Mouse (Mus musculus): ENCODE measurements around the gene Ptafr. TPM values are rescaled to one million over a fixed set of nuclear protein-coding genes. Genes with fewer than 3 reads are reported as not detected.

The Ptafr gene
- total RNA-seq (2015; ENCODE audit: low replicate concordance) (3.1 and 9.0 TPM in 2 replicates), total RNA-seq (2017; ENCODE audit: low replicate concordance) (6.6 and 7.7 TPM in 2 replicates)

GRCm38 (mm10) chr4:132563965-132564364 is at the start of gene Ptafr:
Ptafr (plus strand) TSS chr4:132564067.
- ATAC-seq (replicated peaks; ENCODE audit: low FRiP score, poor library complexity, severe bottlenecking), result no peak

DNA sequence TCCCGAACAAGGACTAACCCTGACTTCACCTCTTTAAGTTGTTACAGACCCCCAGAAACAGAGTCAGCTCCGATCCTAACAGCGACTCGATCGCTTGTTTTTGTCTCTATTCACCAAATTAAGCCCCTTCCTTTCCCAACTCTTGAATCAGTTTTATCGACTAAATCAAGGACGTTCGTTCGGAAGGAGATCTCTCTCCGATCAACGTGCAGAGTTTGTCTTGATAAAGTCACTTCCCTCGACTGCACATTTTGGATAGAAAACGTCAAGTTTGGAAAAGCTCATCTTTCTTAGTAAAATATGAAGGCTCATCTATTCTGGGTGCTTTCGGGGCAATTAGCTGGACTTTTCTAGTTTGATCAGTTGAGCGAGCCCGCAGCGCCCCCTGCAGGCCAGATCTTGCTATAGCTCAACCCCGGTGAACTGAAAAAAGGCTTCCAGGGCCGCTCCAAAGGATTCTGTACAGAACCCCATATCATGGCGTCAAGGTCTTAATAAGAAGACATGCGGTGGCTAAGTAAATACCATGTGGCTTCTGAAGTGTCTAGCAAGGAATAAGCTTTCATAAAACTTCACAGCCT is 49.2 kb upstream of the Ptafr start:
- peak; percentile 38 for ATAC-seq (replicated peaks; ENCODE audit: low FRiP score, poor library complexity, severe bottlenecking)

DNA sequence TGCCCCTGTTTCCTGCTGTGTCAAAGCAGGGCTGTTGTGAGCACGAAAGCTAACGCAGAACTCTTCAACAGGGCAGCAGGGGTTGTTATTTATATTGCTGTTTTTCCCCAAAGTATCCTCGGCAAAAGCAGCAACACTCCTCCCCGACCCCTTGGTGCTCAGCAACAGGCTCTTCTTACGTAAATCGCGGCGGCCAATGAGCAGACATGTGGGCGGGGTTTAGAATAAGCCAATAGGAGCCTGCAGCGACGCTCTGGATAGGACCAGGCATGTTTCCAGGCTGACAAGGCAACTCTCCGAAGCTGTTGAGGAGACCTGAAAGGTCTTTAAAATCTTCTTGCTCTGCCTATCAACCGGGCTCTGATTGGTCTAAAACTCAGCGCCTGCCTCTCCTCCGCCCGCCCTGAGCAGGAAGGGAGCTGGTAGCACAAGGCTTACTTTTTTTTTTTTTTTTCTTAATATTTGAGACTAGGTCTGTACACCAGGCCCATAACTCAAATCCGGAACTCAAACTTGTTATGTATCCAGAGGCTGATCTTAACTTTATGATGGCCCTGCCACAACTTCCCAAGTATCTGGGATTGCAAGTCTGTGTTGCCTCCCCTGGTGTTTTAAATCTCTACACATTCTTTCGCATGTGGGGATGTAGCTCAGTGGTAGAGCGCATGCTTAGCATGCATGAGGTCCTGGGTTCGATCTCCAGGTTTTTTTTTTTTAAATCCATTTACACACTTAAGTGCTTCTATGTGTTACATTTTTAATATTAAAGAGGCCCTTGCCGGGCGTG is 48.3 kb upstream of the Ptafr start:
- peak; percentile 84 for ATAC-seq (replicated peaks; ENCODE audit: low FRiP score, poor library complexity, severe bottlenecking)

GRCm38 (mm10) chr4:132518066-132518465 is 45.8 kb upstream of the Ptafr start:
- ATAC-seq (replicated peaks; ENCODE audit: low FRiP score, poor library complexity, severe bottlenecking), result no peak

DNA sequence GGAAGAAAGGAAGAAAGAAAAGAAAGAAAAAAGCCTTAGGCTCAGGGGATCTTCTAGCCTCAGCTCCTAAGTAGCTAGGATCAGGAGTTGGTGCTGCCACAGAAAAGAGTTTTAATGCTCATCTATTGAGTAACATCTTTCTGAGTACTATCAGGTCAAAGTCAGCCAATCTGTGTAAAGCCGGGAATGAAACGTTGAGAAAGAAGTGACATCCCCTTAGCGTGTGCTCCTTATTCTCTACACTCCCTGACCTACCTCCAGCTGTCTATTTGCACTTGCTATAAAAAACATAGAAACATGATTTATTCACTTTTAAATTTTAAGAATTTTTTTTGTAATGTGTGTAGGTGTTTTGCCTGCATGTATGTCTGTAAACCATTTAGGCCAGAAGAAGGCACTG is 44.7 kb upstream of the Ptafr start:
- no peak for ATAC-seq (replicated peaks; ENCODE audit: low FRiP score, poor library complexity, severe bottlenecking)

DNA sequence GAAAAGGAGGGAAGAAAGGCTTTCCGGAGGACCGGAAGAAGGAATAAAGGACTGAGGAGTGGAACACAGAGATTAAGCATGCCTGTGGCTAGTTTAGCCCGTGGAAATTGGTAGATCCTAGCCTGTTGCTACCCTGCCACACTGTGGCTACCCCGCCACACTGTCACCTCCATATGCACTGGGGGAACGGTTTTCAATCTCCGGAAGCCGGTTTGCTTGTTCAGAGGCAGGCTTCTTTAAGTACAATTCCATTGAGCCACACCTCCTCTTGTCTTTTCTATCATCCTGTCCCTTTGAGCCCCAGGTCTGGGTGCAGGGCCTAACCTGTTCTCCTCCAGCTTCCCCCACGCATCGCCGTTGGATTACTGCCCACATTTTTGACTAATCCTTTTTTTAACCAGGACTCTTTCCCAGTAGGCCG is 39.5 kb upstream of the Ptafr start:
- ATAC-seq (replicated peaks; ENCODE audit: low FRiP score, poor library complexity, severe bottlenecking), result no peak

DNA sequence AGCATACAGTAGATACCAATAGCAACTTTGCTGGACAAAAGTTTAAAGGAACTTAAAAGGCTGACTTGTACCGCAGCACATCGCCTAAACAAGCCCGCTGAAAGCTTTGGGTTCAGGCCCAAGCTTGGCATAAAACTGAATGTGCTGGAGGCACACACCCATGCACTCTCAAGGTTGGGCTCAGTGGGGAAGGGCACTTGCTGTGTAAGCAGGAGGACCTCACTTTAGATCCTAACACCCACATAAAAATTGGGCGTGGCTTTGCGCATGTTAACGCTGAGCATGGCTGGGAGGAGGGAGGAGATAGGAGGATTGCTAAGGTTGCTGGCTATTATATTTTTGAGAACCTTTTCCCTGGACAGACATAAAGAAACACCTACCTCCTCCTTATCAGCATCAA is 39.1 kb upstream of the Ptafr start:
- ATAC-seq (replicated peaks; ENCODE audit: low FRiP score, poor library complexity, severe bottlenecking), result peak; percentile 65

- peak; percentile 66 for ATAC-seq (replicated peaks; ENCODE audit: low FRiP score, poor library complexity, severe bottlenecking)
Observed at GRCm38 (mm10) chr4:132526678-132527077, 37.2 kb upstream of the Ptafr start.

GRCm38 (mm10) chr4:132527917-132528522 is 35.8 kb upstream of the Ptafr start:
- no peak for ATAC-seq (replicated peaks; ENCODE audit: low FRiP score, poor library complexity, severe bottlenecking)

DNA sequence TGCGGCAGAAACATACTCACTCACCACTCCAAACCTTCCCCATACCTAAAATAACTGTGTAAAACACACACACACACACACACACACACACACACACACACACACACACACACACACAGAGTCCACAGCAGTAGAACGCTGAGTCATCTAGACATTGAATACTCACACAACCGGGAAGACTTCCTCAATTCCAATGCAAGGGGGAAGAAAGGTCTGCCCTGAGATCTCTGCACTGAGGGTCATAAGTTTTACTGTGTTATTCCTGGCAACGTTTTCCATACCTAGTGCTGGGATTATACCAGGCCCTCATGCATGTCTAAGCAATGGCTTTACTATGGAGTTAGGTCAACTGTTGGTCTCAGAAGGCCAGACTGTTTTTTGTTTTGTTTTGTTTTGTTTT is 34.5 kb upstream of the Ptafr start:
- no peak for ATAC-seq (replicated peaks; ENCODE audit: low FRiP score, poor library complexity, severe bottlenecking)

DNA sequence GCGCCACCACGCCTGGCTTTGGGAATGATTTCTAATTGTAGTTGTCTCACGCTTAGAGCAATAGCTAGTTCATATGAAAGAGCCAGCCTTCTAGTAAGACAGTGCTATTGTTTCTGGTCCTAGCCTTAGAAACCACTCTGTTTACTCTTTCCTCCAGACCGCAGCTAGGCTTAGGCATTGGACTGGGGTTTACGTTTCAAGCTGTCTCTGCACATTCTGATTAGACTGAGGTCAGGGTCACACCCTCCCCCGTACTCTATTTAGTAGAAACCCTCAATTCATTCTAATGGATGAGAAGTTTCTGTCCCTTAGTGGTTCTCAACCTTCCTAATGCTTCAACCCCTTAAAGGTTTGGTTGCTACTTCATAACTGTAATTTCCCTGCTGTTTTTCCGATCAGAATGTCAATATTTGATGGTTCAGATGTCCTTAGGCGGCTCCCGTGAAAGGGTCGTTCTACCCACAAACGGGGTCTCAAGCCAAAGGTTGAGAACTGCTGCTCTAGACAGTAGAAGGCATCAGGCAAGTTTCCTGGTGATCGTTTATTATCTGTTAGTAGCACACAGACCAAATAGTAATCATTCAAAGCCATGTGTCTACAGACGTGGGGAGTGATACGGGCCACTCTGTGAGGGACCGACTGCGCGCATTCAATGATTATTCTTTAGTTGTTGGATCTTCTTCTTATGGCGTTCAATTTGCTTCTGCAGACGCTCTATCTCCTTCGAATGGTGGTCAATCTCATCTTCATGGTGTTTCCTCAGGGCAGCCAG is 33.6 kb upstream of the Ptafr start:
- ATAC-seq (replicated peaks; ENCODE audit: low FRiP score, poor library complexity, severe bottlenecking), result peak; percentile 55

- ATAC-seq (replicated peaks; ENCODE audit: low FRiP score, poor library complexity, severe bottlenecking), result peak; percentile 25
Observed at GRCm38 (mm10) chr4:132532496-132532895, 31.4 kb upstream of the Ptafr start.

DNA sequence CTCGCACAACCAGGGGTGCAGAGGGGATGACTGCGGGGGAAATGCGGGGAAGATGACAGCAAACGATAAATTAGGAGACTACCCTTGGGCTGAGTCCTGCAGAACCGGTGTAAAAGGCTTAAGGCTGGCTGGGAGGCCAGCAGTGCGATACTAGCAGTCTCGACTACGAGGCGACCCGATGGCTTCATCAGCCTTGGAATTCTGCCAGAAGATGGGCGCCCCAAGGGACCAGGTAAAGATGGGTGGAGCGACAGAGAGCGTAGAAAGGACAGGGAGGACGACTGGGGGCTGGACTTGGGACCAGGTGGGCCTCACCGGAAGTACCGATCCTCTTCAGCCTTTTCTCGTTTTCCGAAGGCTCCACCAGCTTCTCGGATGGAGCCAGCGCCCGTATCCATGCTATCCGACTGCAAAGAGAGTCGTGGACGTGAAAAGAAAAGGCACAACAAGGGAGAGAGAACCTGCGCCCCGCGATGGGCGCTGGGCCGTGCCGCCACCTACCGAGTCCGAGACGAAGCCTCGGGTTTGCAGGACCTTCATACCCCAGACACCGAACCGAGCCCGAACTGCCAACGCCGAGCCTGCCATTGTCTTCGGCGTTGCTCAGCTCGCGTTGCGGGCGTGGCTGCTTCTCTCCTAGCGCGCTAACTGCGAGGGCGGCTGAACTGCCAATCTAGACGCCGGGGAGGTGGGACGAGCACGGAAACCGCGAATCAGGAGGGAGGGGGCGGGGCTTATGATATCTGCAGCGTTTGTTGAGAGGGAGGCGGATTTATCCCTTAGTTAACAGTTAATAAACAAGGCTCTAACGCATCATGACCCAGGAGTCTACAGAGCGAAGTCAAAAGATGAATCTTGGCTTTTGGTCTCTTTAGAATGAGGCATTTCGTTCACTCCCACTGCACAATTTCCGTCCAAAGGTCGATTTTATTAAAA is 30.6 kb upstream of the Ptafr start, which contains the start of gene Atpif1:
TSS of gene Atpif1 (minus strand) at position 679 of the 936 bp plus-strand sequence.
- peak; percentile 71 for ATAC-seq (replicated peaks; ENCODE audit: low FRiP score, poor library complexity, severe bottlenecking)

DNA sequence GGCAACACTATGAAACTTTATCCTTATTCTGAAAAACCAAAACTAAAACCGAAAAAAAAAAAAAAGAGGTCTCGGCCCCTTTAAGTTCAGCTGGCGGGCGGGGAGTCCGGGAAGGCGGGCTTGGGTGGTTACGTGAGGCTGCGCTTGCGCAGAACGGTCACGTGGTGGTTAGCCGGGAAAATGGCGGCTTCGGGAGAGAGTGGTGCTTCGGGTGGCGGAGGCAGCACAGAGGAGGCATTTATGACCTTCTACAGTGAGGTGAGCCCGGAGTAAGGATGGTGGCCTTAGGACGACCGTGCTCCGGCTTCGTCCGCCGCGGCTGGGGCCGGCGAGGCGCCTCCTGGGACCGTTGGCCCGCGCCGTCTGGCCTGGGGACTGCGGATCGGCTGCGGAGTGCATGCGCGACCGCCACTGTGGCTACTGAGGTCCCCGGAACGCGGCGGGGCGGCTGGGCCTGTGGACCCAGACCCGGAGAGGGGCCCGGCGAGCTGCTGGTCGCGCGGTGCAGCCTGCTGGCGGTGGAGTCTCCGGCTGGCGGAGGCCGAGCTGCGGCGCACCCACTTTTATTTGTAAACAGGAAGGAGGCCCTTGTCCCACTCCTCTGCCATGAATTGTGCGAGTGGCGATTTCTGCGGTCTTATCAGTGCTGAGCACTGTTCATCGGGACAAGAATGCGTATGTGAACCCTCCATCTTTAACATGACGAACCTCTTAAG is 28.3 kb upstream of the Ptafr start, which contains the start of gene Dnajc8:
TSS of gene Dnajc8 (plus strand) at position 145 of the 716 bp plus-strand sequence.
- ATAC-seq (replicated peaks; ENCODE audit: low FRiP score, poor library complexity, severe bottlenecking), result peak; percentile 58

DNA sequence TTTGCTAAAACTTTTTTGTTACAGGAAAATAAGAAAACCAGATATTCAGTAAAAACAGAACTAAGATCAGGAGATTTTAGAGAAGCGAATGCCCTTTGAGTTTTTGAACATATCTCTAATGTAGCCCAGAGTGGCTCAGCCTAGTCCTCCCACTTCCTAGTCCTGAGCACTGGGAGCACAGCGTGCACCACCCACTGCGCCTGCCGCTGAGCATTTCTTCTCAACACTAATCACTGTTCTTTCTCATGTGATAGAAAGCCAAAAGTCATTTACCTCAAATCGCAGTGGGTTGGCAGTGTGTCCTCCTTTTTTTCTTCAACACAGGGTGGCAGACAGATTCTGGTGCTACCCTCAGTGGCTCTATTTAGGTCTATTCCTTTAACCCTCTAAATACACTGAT is 24.4 kb upstream of the Ptafr start:
- ATAC-seq (replicated peaks; ENCODE audit: low FRiP score, poor library complexity, severe bottlenecking), result no peak

- ATAC-seq (replicated peaks; ENCODE audit: low FRiP score, poor library complexity, severe bottlenecking), result no peak
Observed at GRCm38 (mm10) chr4:132541413-132541812, 22.5 kb upstream of the Ptafr start.

DNA sequence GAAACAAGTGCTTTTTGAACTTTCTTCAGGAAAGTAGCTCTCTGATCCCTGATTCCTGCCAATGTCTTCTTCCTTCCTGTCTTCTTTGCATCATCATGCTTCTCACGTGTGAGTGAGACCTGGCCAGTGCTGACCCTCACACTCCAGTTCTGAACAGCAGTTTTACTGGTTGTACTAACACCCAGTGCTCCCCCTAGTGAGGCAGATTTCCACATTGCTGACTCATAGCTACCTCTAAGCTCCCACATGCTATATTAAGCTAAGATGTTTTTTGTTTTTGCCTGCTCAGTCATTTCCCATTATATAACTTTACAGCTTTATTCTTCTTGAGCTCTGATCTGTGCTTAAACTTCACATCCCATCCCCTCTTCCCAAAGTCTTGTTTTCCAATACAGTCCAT is 21.1 kb upstream of the Ptafr start:
- ATAC-seq (replicated peaks; ENCODE audit: low FRiP score, poor library complexity, severe bottlenecking), result no peak; the same call in 1 of the 2 replicates

DNA sequence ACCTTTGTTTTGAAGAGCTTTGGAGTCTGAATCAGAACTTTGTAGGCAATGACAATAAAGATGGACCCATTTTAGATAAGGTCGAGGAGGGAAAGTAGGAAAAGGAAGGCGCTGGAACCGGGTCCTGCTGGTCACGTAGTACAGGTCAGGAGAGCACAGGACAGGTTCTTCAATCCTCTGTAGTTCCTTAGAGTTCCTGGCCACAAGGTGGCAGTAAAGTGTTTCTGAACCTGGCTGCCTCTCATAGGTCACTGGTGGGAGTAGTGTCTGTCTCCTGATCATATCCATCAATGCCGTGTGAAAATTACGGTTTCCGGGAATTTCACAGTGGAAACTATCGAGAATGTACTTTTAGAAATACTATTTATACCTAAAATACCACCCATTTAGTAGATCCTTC is 18.0 kb upstream of the Ptafr start:
- peak; percentile 88 for ATAC-seq (replicated peaks; ENCODE audit: low FRiP score, poor library complexity, severe bottlenecking)

Data from erythroblast, adult 5-6 weeks (primary cell).